Mouse (Mus musculus) left cerebral cortex, postnatal 36 days (tissue): Measurements from ENCODE around the gene Ppp6r1. TPM values are rescaled to one million over a fixed set of nuclear protein-coding genes. Genes with fewer than 3 reads are reported as not detected.

ENCODE experiments used
- DNase-seq, 2 experiments: peaks; one replicate each; pipeline ENCODE4 v3.0.0; 2021 to 2022; ENCODE audit warnings: low spot score in 2 of 2, mixed read lengths in 1 of 2
- intact Hi-C: fragments of 180-260 bp; cut with DNase I; formaldehyde crosslinking; loops from one replicate; pipeline ENCODE4 v1.15.1; 2025
- total RNA-seq, 2 experiments: library from RNA; stranded (reverse); gene quantifications; 2 replicates each; pipeline ENCODE4 v1.2.3; 2021

Gene Ppp6r1
- total RNA-seq, 2 experiments from 2014 or later: 138 to 145 TPM

- intact Hi-C loops: loop anchor here (2.0 kb wide), 1 partner anchor 31 kb away; the partner anchor contains the start of gene Brsk1
- no peak for DNase-seq
Measured at GRCm38 (mm10) chr7:4659911-4660443, 1.2 kb upstream of the Ppp6r1 start.

- intact Hi-C loops: loop anchor here (2.0 kb wide), 1 partner anchor 32 kb away; the partner anchor contains the start of gene Brsk1
- DNase-seq: no peak
Measured at GRCm38 (mm10) chr7:4658128-4658907, 501 bp downstream of the Ppp6r1 start.

GRCm38 (mm10) chr7:4657521-4658127 is 1.2 kb downstream of the Ppp6r1 start:
- intact Hi-C loops: loop anchor here (2.0 kb wide), 1 partner anchor 33 kb away; the partner anchor contains the start of gene Brsk1
- peak; percentile 61 to 62 for DNase-seq

- intact Hi-C loops: no loop called here
- DNase-seq: no peak
Measured at GRCm38 (mm10) chr7:4656818-4657217, 2.0 kb downstream of the Ppp6r1 start.

- no peak for DNase-seq
- intact Hi-C loops: no loop called here
Measured at GRCm38 (mm10) chr7:4655916-4656315, 2.9 kb downstream of the Ppp6r1 start.

- intact Hi-C loops: no loop called here
- DNase-seq: no peak
Measured at GRCm38 (mm10) chr7:4655393-4655792, 3.4 kb downstream of the Ppp6r1 start.

- no peak for DNase-seq
- intact Hi-C loops: no loop called here
Measured at GRCm38 (mm10) chr7:4654221-4654620, 4.6 kb downstream of the Ppp6r1 start.

GRCm38 (mm10) chr7:4653780-4654179 is 5.0 kb downstream of the Ppp6r1 start:
- intact Hi-C loops: no loop called here
- no peak for DNase-seq

- no peak for DNase-seq
- intact Hi-C loops: no loop called here
Measured at GRCm38 (mm10) chr7:4653351-4653750, 5.5 kb downstream of the Ppp6r1 start.

- intact Hi-C loops: no loop called here
- no peak for DNase-seq
Measured at GRCm38 (mm10) chr7:4652726-4653125, 6.1 kb downstream of the Ppp6r1 start.

- intact Hi-C loops: no loop called here
- DNase-seq: no peak
Measured at GRCm38 (mm10) chr7:4651581-4651980, 7.2 kb downstream of the Ppp6r1 start.

GRCm38 (mm10) chr7:4647992-4648391 is 10.8 kb downstream of the Ppp6r1 start:
- intact Hi-C loops: no loop called here
- DNase-seq: no peak

- no peak for DNase-seq
- intact Hi-C loops: no loop called here
Measured at GRCm38 (mm10) chr7:4647291-4647690, 11.5 kb downstream of the Ppp6r1 start.

- DNase-seq: no peak
- intact Hi-C loops: no loop called here
Measured at GRCm38 (mm10) chr7:4646806-4647205, 12.0 kb downstream of the Ppp6r1 start.

- no peak for DNase-seq
- intact Hi-C loops: no loop called here
Measured at GRCm38 (mm10) chr7:4643225-4643624, 15.6 kb downstream of the Ppp6r1 start.

GRCm38 (mm10) chr7:4641956-4642355 is 16.9 kb downstream of the Ppp6r1 start:
- intact Hi-C loops: no loop called here
- no peak for DNase-seq

GRCm38 (mm10) chr7:4641155-4641554 is 17.7 kb downstream of the Ppp6r1 start:
- intact Hi-C loops: no loop called here

GRCm38 (mm10) chr7:4636179-4636578 is 22.6 kb downstream of the Ppp6r1 start:
- no peak for DNase-seq
- intact Hi-C loops: no loop called here

More at GRCm38 (mm10) chr7:4641155-4641554, 17.7 kb downstream of the Ppp6r1 start:
- DNase-seq: no peak

GRCm38 (mm10) chr7:4631031-4631430 is 27.8 kb downstream of the Ppp6r1 start, which contains the start of gene Tmem86b:
TSS of gene Tmem86b (minus strand) at chr7:4631422.
- no peak for DNase-seq
- intact Hi-C loops: no loop called here

GRCm38 (mm10) chr7:4630198-4630597 is 28.6 kb downstream of the Ppp6r1 start:
- no peak for DNase-seq
- intact Hi-C loops: no loop called here

GRCm38 (mm10) chr7:4629586-4629985 is 29.2 kb downstream of the Ppp6r1 start:
- intact Hi-C loops: loop anchor here (5.0 to 10.0 kb wide), 2 partner anchors 75 to 168 kb away; no protein-coding TSS in a partner anchor
- no peak for DNase-seq
